Mouse (Mus musculus) liver, embryonic 13.5 days (tissue): ENCODE results near the gene Neu1. TPM values are rescaled to one million over a fixed set of nuclear protein-coding genes. Genes with fewer than 3 reads are reported as not detected.
"Not testable (repeated sequence)": the region's sequence is repeated elsewhere in the genome, so short reads cannot be mapped to it uniquely, and the experiment has no call there.

Experiments
- ATAC-seq: fragments of 200-750 bp; cut with Nextera tagmentation; 2 replicates; pipeline ENCODE4 v1.8.0; 2017; ENCODE audit warnings: low read depth, mild to moderate bottlenecking, moderate number of reproducible peaks, moderate library complexity
- DNase-seq: peaks from one replicate; pipeline ENCODE4 v3.0.0; 2022
- H3K27ac ChIP-seq: fragments of 300-500 bp; sonication (generic); 2 replicates; pipeline ENCODE4 v1.5.1; 2015; ENCODE audit warnings: moderate library complexity, mild to moderate bottlenecking, inconsistent platforms
- H3K27me3 ChIP-seq: fragments of 300-500 bp; sonication (generic); 2 replicates; pipeline ENCODE4 v1.6.1; 2015; ENCODE audit warnings: mild to moderate bottlenecking, inconsistent platforms
- H3K36me3 ChIP-seq: fragments of 300-500 bp; sonication (generic); 2 replicates; pipeline ENCODE4 v1.6.1; 2015; ENCODE audit warnings: mild to moderate bottlenecking, inconsistent platforms
- H3K4me1 ChIP-seq: fragments of 300-500 bp; sonication (generic); replicated peaks from 2 replicates; pipeline ENCODE4 v1.6.1; 2015; ENCODE audit warnings: inconsistent platforms
- H3K4me2 ChIP-seq: fragments of 300-500 bp; sonication (generic); 2 replicates; pipeline ENCODE4 v1.6.1; 2015; ENCODE audit warnings: inconsistent platforms, mild to moderate bottlenecking, moderate library complexity
- H3K4me3 ChIP-seq: fragments of 300-500 bp; sonication (generic); replicated peaks from 2 replicates; pipeline ENCODE4 v1.5.1; 2015; ENCODE audit warnings: mild to moderate bottlenecking, inconsistent platforms
- H3K9ac ChIP-seq: fragments of 300-500 bp; sonication (generic); 2 replicates; pipeline ENCODE4 v1.6.1; 2015; ENCODE audit warnings: mild to moderate bottlenecking, inconsistent platforms
- H3K9me3 ChIP-seq: fragments of 300-500 bp; sonication (generic); replicated peaks from 2 replicates; pipeline ENCODE4 v1.6.1; 2016; ENCODE audit warnings: inconsistent platforms
- WGBS: fragments of 180-500 bp; shearing (Covaris S2); methylation state at CpG from one replicate; pipeline ENCODE4 v1.1.7; 2015; ENCODE audit not compliant: insufficient replicate concordance; 5-methylcytosine and 5-hydroxymethylcytosine counted together
- polyA plus RNA-seq: library from polyadenylated mRNA; unstranded; fragments of >200 nt; fragmentation: Nextera tagmentation; extraction: Ambion mirVana; gene quantifications from 2 replicates; pipeline ENCODE4 v1.2.1, GENCODE M21; 2015

Gene Neu1
- polyA plus RNA-seq, 1 experiment from 2014 or later = 14.2 TPM

DNA sequence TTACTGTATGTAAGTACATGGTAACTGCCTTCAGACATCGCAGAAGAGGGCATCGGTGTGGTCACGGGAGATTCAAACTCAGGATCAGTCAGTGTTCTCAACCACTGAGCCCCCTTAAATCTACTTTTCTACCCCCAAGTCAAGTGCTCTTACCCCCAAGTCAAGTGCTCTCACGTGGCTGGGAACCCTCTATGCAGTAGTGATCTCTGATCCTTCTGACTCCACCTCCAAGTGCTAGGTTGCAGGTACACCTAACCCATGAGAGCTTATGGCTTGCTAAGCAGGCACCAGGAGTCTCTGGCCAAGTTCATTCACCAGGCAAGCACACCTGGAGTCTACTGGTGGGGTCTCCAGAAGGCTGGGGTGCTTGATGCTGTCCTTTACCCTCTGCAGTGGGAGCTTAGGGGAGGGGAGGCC lies 18.5 kb downstream of the Neu1 start:
- H3K36me3 ChIP-seq = peaks cover 23% of the 10 kb centered on the region
- ATAC-seq (peak; percentile 56), DNase-seq (peak; percentile 35)
- H3K27me3 ChIP-seq = 0 out of 2 replicates have a peak, but pooled peaks cover under 1% of the 10 kb centered on the region
- no peaks in the 10 kb centered on the region for H3K9me3 ChIP-seq
- peak overlapping the region; percentile 97 for H3K9ac ChIP-seq
- peak overlapping the region; percentile 96 for H3K27ac ChIP-seq
- H3K4me3 ChIP-seq = peak overlapping the region; percentile 82
- H3K4me1 ChIP-seq = peaks cover 36% of the 10 kb centered on the region
- 12% methylated on average over 4 of the region's 4 CpGs for WGBS
- peak overlapping the region; percentile 95 for H3K4me2 ChIP-seq

DNA sequence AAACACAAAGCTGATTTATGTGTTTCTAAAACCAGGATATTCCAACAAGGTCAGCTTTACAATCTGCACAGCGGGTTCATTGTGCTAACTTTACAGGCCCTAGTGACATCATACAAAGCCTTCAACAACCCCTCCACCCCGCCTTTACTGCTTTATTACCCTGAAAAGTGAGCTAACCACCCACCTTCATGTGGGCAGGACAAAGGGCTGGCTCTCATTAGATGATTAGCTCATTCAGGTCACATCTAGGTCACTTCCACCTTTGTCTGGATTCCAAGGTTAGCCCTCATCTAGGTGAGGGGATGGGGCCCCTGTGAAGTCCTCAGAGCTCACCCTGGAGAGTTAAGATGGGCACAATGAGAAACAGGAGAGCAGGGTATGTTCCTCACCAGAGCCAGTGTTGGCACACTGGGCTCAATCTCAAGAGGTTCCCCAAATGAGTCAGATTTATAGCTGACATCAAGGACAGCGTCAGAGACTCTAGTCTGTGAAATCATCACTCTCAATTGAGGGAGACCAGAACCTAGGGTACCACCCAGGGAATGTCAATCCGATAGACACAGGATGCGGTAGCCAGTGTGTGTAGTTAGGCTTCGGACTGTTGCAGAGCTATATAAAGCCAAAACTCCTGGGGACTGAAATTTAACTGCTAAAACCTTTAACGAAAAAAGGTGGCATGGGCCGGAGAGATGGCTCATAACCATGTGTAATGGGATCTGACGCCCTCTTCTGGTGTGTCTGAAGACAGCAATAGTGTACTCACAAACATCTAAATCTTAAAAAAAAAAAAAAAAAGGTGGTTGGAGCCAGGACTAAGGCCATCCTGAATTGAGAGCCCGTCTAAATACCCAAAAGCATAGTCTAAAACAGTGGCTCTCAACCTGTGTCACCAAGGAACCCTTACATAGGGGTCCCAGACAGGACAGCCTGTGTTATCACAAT lies 19.7 kb downstream of the Neu1 start:
- Histone ChIP-seq H3K4me3 (peak overlapping the region; percentile 82), H3K9me3 (no peaks in the 10 kb centered on the region), H3K27ac (peak overlapping the region; percentile 96), H3K4me2 (peak overlapping the region; percentile 95), H3K27me3 (peaks cover 13% of the 10 kb centered on the region), H3K9ac (peak overlapping the region; percentile 97), H3K36me3 (peaks cover 23% of the 10 kb centered on the region), H3K4me1 (peaks cover 35% of the 10 kb centered on the region)
- no peak for ATAC-seq
- DNase-seq = no peak
- 17% methylated on average over 10 of the region's 10 CpGs for WGBS

DNA sequence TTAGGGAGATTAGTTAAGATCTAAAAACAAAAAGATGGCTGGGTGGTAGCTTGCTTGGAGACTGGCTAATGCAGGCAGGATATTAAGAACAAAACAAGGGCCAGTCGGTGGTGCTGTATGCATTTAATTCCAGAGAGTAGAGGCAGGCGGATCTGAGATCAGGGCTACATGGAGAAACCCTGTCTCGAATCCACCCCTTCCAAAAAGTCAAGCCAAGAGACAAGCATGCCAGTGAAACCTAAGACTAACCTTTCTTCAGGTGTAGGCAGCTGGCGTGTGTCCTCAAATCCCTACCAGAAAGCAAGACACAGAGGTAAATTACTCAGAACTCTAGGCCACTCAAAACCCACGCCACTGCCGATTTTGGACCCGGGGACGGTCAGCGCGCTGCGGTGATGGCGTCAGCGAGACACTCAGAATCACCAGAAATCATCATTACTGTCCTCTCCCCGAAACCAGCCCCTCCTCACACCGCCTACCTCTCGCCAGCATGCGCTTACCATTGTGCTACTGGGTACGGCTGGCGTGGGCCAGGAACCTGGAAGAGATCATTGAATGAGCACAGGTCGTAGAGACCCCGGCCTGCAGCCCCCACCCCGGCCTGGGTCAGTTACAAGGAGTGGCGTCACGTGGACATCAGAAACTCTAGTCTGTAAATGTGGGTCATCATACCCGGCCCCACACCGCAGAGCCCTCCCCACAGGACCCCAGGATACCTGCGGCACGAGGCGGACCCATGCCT lies 20.8 kb downstream of the Neu1 start:
- Histone ChIP-seq H3K4me1 (peaks cover 35% of the 10 kb centered on the region), H3K4me3 (peak overlapping the region; percentile 82), H3K27ac (peak overlapping the region; percentile 96), H3K9ac (peak overlapping the region; percentile 97), H3K9me3 (no peaks in the 10 kb centered on the region), H3K4me2 (peak overlapping the region; percentile 95), H3K27me3 (peaks cover 21% of the 10 kb centered on the region), H3K36me3 (peaks cover 23% of the 10 kb centered on the region)
- WGBS = under 1% methylated on average over 29 of the region's 29 CpGs
- ATAC-seq (peak; percentile 8; the same call in 1 of the 2 replicates), DNase-seq (no peak)

DNA sequence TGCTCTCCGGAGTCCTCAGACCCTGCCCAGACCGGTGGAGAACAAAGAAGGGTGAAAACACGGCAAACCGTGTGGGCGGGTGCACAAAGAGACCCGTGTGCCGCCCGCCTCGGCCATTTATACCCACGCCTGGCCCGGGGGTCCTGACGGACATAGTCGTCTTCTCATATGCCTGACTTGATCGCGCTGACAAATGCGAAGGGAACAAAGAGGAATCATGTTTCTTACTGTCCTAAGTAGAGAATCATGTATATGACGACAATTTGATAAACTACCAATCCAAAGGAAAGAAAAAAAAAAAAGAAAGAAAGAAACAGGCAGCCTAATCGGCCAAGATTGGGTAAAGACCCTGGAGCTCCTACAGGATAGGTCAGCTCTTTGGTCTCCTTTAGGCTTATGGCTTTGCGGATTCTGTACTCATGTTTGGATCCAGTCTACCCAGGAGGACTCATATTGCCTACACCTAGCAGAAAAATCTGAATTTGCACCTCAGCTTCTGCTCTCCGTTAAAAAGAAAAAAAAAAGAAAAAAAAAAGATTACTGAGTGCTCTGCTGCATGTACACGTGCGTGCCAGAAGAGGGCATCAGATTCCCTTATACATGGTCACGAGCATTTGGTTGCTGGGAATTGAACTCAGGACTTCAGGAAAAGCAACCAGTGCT lies 21.5 kb downstream of the Neu1 start:
- H3K4me1 ChIP-seq = peaks cover 35% of the 10 kb centered on the region

DNA sequence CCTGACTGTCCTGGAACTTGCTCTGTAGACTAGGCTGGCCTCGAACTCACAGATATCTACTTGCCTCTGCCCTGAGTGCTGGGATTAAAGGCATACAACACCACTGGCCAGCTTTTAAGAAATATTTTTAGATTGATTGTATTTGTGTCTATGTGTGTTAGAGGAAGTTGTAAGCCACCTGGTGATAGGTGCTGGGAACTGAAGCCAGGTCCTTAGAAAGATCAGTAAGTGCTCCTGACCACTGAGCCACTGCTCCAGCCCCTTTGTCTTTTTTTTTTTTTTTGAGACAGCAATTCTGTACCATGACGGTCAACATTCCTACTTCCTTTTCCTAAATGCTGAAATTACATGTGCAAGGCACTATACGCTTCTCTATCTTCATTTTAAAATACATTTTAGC lies 22.2 kb downstream of the Neu1 start:
- 64% methylated on average over 3 of the region's 3 CpGs for WGBS
- Histone ChIP-seq H3K4me1 (peaks cover 35% of the 10 kb centered on the region), H3K27ac (peak overlapping the region; percentile 96; the same call in 1 of the 2 replicates), H3K9me3 (no peaks in the 10 kb centered on the region), H3K27me3 (peaks cover 32% of the 10 kb centered on the region), H3K4me3 (peak overlapping the region; percentile 82), H3K36me3 (peaks cover 23% of the 10 kb centered on the region), H3K9ac (peak overlapping the region; percentile 97), H3K4me2 (peak overlapping the region; percentile 95)
- no peak for ATAC-seq
- no peak for DNase-seq

More for the DNA sequence above, 21.5 kb downstream of the Neu1 start:
- H3K36me3 ChIP-seq = peaks cover 23% of the 10 kb centered on the region
- H3K4me3 ChIP-seq = peak overlapping the region; percentile 82
- H3K4me2 ChIP-seq = peak overlapping the region; percentile 95
- peak overlapping the region; percentile 97 for H3K9ac ChIP-seq
- H3K27me3 ChIP-seq = peaks cover 28% of the 10 kb centered on the region
- H3K9me3 ChIP-seq = no peaks in the 10 kb centered on the region
- peak; percentile 66 for ATAC-seq
- H3K27ac ChIP-seq = peak overlapping the region; percentile 96
- WGBS = under 1% methylated on average over 23 of the region's 23 CpGs
- peak; percentile 74 for DNase-seq

DNA sequence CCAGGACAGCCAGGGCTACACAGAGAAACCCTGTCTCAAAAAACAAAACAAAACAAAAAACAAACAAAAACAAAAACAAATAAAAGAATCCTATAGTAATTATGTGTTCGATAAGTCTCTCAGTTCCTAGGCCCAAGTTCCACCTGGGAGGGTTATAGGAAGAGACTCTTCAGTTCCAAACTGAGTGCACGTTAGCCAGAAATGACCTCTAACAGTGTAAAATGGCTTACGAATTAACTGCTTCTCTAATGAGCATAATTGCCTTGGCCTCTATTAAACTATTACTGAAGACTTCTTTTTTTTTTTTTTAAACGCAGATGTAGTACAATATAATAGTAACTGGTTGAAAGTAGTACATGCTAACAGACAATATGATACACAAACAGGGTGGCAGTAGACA lies 22.9 kb downstream of the Neu1 start:
- no peak overlapping the region for H3K9ac ChIP-seq
- H3K9me3 ChIP-seq = no peaks in the 10 kb centered on the region
- DNase-seq = no peak
- 83% methylated on average over 4 of the region's 4 CpGs for WGBS
- no peak overlapping the region for H3K4me2 ChIP-seq
- peaks cover 23% of the 10 kb centered on the region for H3K36me3 ChIP-seq
- ATAC-seq = no peak
- peaks cover 35% of the 10 kb centered on the region for H3K27me3 ChIP-seq
- no peak overlapping the region for H3K4me3 ChIP-seq
- H3K27ac ChIP-seq = no peak overlapping the region
- peaks cover 32% of the 10 kb centered on the region for H3K4me1 ChIP-seq

DNA sequence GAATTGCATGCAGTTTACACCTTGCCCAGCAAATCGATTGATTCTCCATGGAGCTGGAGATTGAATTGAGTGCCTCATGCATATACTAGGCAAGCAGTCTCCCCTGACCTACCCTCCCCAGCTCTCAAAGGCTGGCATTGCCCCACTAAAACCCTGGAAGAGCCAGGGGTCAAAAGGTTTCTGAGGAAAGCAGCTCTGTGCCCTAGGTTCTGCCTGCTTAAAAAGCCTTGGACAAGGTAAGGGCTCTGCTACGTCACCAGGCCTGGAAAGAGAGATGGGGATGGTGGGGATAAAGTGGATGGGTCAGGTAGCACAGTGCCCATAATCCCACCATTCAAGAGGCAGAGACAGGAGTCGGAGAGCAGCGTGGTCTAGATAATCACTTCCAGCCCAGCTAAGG lies 23.8 kb downstream of the Neu1 start:
- Histone ChIP-seq H3K4me2 (no peak overlapping the region), H3K9me3 (no peaks in the 10 kb centered on the region), H3K27ac (no peak overlapping the region), H3K36me3 (peaks cover 17% of the 10 kb centered on the region), H3K27me3 (peaks cover 43% of the 10 kb centered on the region), H3K4me1 (peaks cover 34% of the 10 kb centered on the region), H3K4me3 (no peak overlapping the region), H3K9ac (no peak overlapping the region)
- 75% methylated on average over 4 of the region's 4 CpGs for WGBS
- ATAC-seq (no peak), DNase-seq (no peak)

DNA sequence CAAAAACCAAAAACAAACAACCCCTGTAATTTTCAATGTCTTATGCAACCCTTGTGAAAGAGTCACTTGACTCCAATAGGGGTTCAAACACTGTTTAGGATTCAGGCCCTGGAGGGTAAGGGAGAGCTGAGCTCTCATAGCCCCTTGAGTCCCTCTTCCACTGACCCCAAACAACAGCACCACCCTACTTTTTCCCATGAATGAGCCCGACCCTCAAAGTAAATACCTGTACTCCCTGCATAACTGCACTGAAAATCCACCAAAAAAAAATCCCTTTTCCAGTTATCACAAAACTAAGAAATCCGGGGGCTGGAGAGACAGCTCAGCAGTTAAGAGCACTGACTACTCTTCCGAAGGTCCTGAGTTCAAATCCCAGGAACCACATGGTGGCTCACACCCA lies 24.8 kb downstream of the Neu1 start:
- H3K9ac ChIP-seq = no peak overlapping the region
- WGBS = 60% methylated on average over 3 of the region's 3 CpGs
- DNase-seq = no peak
- ATAC-seq = no peak
- H3K9me3 ChIP-seq = no peaks in the 10 kb centered on the region
- no peak overlapping the region for H3K4me3 ChIP-seq
- peaks cover 33% of the 10 kb centered on the region for H3K4me1 ChIP-seq
- no peak overlapping the region for H3K4me2 ChIP-seq
- peaks cover 6% of the 10 kb centered on the region for H3K36me3 ChIP-seq
- no peak overlapping the region for H3K27ac ChIP-seq
- H3K27me3 ChIP-seq = peaks cover 49% of the 10 kb centered on the region

DNA sequence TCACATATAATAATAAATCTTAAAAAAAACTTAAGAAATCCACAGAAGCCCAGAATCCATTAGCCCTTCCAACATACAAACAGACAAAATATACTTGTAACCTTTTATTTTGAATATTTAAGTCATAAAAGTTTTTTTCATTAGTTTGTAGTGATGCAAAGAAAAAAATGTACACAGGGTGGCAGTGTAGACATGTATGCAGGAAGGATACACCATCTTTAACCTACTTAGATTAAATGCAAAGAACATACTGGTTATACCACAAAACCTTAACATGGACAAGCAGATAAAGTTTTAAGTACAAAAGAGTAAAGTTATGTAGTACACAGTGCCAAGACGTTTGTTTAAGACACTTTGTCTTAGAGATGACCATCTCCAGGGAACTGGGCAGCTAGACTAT lies 25.3 kb downstream of the Neu1 start:
- Histone ChIP-seq H3K36me3 (peaks cover 2% of the 10 kb centered on the region), H3K4me2 (no peak overlapping the region), H3K27ac (no peak overlapping the region), H3K4me1 (peaks cover 28% of the 10 kb centered on the region), H3K27me3 (peaks cover 52% of the 10 kb centered on the region), H3K9ac (no peak overlapping the region), H3K4me3 (no peak overlapping the region), H3K9me3 (no peaks in the 10 kb centered on the region)
- ATAC-seq (no peak), DNase-seq (no peak)
- 29% methylated on average over 1 of the region's 1 CpGs for WGBS

DNA sequence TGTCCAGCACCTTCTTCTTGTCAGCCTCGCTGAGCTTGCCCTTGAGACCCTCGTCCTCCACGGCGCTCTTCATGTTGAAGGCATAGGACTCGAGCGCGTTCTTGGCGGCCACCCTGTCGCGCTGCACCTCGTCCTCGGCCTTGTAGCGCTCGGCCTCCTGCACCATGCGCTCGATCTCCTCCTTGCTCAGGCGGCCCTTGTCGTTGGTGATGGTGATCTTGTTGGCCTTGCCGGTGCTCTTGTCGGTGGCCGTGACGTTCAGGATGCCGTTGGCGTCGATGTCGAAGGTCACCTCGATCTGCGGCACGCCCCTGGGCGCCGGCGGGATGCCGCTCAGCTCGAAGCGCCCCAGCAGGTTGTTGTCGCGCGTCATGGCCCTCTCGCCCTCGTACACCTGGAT lies 26.2 kb downstream of the Neu1 start:
- H3K4me3 ChIP-seq, DNase-seq, H3K9me3 ChIP-seq, H3K4me2 ChIP-seq, H3K36me3 ChIP-seq, H3K9ac ChIP-seq, ATAC-seq, H3K27ac ChIP-seq: not testable (repeated sequence)
- H3K27me3 ChIP-seq = peaks cover 60% of the 10 kb centered on the region
- WGBS = 20% methylated on average over 29 of the region's 40 CpGs
- peaks cover 22% of the 10 kb centered on the region for H3K4me1 ChIP-seq

DNA sequence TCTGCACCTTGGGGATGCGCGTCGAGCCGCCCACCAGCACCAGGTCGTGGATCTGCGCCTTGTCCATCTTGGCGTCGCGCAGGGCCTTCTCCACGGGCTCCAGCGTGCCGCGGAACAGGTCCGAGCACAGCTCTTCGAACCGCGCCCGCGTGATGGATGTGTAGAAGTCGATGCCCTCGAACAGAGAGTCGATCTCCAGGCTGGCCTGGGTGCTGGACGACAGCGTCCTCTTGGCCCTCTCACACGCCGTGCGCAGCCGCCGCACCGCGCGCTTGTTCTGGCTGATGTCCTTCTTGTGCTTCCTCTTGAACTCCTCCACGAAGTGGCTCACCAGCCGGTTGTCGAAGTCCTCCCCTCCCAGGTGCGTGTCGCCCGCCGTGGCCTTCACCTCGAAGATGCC lies 26.9 kb downstream of the Neu1 start:
- H3K9me3 ChIP-seq, H3K36me3 ChIP-seq, ATAC-seq, H3K4me3 ChIP-seq, DNase-seq, H3K4me2 ChIP-seq, H3K27ac ChIP-seq, H3K9ac ChIP-seq: not testable (repeated sequence)
- peaks cover 63% of the 10 kb centered on the region for H3K27me3 ChIP-seq
- H3K4me1 ChIP-seq = peaks cover 21% of the 10 kb centered on the region
- WGBS = 21% methylated on average over 26 of the region's 40 CpGs
